Mouse (Mus musculus) intestine, postnatal 0 days (tissue): ENCODE data around the gene Psenen. TPM values are rescaled to one million over a fixed set of nuclear protein-coding genes. Genes with fewer than 3 reads are reported as not detected.

Experiments
- ATAC-seq: fragments of 200-750 bp; cut with Nextera tagmentation; 2 replicates; pipeline ENCODE4 v1.8.0; 2017; ENCODE audit warnings: mild to moderate bottlenecking, moderate TSS enrichment, moderate library complexity
- H3K27ac ChIP-seq: fragments of 300-500 bp; sonication (generic); 2 replicates; pipeline ENCODE4 v1.5.1; 2014; ENCODE audit warnings: mild to moderate bottlenecking, low read depth, low read length, moderate library complexity
- H3K27me3 ChIP-seq: fragments of 300-500 bp; sonication (generic); replicated peaks from 2 replicates; pipeline ENCODE4 v1.6.1; 2014; ENCODE audit warnings: low read length, mixed read lengths; ENCODE audit not compliant: control insufficient read depth, insufficient read depth
- H3K36me3 ChIP-seq: fragments of 300-500 bp; sonication (generic); 2 replicates; pipeline ENCODE4 v1.6.1; 2014; ENCODE audit warnings: mild to moderate bottlenecking, moderate library complexity; ENCODE audit not compliant: control insufficient read depth, insufficient read depth
- H3K4me1 ChIP-seq: fragments of 300-500 bp; sonication (generic); replicated peaks from 2 replicates; pipeline ENCODE4 v1.6.1; 2014; ENCODE audit warnings: antibody characterized with exemption, low read length, mixed read lengths; ENCODE audit not compliant: control insufficient read depth, insufficient read depth
- H3K4me2 ChIP-seq: fragments of 300-500 bp; sonication (generic); replicated peaks from 2 replicates; pipeline ENCODE4 v1.6.1; 2014; ENCODE audit warnings: low read depth, mild to moderate bottlenecking, moderate library complexity
- H3K4me3 ChIP-seq: fragments of 300-500 bp; sonication (generic); 2 replicates; pipeline ENCODE4 v1.5.1; 2014; ENCODE audit warnings: low read depth, low read length
- H3K9ac ChIP-seq: fragments of 300-500 bp; sonication (generic); 2 replicates; pipeline ENCODE4 v1.6.1; 2014; ENCODE audit warnings: mild to moderate bottlenecking, low read depth, low read length
- H3K9me3 ChIP-seq: fragments of 300-500 bp; sonication (generic); 2 replicates; pipeline ENCODE4 v1.6.1; 2016; ENCODE audit warnings: mixed run types; ENCODE audit not compliant: control insufficient read depth
- CTCF ChIP-seq: sonication (generic); IDR thresholded peaks from 2 replicates; pipeline ENCODE4 v1.5.1; 2016; ENCODE audit warnings: low read depth, mild to moderate bottlenecking, control low read depth, antibody characterized with exemption, moderate library complexity
- WGBS: fragments of 180-500 bp; shearing (Covaris S2); extraction: QIAGEN DNeasy Blood & Tissue Kit; methylation state at CpG from one replicate; pipeline ENCODE4 v1.1.7; 2014; 5-methylcytosine and 5-hydroxymethylcytosine counted together
- polyA plus RNA-seq: library from polyadenylated mRNA; unstranded; fragments of >200 nt; fragmentation: Nextera tagmentation; extraction: Ambion mirVana; gene quantifications from 2 replicates; pipeline ENCODE4 v1.2.1, GENCODE M21; 2015

The Psenen gene
- polyA plus RNA-seq, 1 experiment from 2014 or later, result 247 TPM

GRCm38 (mm10) chr7:30604424-30604823, 41.0 kb upstream of the Psenen start:
- no peaks in the 10 kb centered on the region for H3K4me1 ChIP-seq
- TF ChIP-seq CTCF, result no peak
- no peaks in the 10 kb centered on the region for H3K36me3 ChIP-seq
- H3K27me3 ChIP-seq, result no peaks in the 10 kb centered on the region
- no peak overlapping the region for H3K27ac ChIP-seq
- H3K4me3 ChIP-seq, result no peak overlapping the region
- no peak overlapping the region for H3K4me2 ChIP-seq
- no peak overlapping the region for H3K9ac ChIP-seq
- ATAC-seq, result no peak
- H3K9me3 ChIP-seq, result no peaks in the 10 kb centered on the region
- 58% methylated on average over 8 of the region's 8 CpGs for WGBS

- no peaks in the 10 kb centered on the region for H3K36me3 ChIP-seq
- 0 out of 2 replicates have a peak overlapping the region, but pooled peaks have one; percentile 28 for H3K27ac ChIP-seq
- H3K4me2 ChIP-seq, result no peak overlapping the region
- TF ChIP-seq CTCF, result no peak
- no peaks in the 10 kb centered on the region for H3K4me1 ChIP-seq
- 10% methylated on average over 3 of the region's 3 CpGs for WGBS
- no peak overlapping the region for H3K4me3 ChIP-seq
- no peaks in the 10 kb centered on the region for H3K27me3 ChIP-seq
- H3K9ac ChIP-seq, result no peak overlapping the region
- no peaks in the 10 kb centered on the region for H3K9me3 ChIP-seq
- peak; percentile 74 for ATAC-seq
Observed at GRCm38 (mm10) chr7:30602583-30602982, 39.2 kb upstream of the Psenen start.

- TF ChIP-seq CTCF, result no peak
- no peaks in the 10 kb centered on the region for H3K9me3 ChIP-seq
- 63% methylated on average over 7 of the region's 7 CpGs for WGBS
- no peaks in the 10 kb centered on the region for H3K4me1 ChIP-seq
- ATAC-seq, result no peak
- H3K9ac ChIP-seq, result no peak overlapping the region
- no peaks in the 10 kb centered on the region for H3K36me3 ChIP-seq
- no peak overlapping the region; the same call in 1 of the 2 replicates for H3K27ac ChIP-seq
- H3K4me2 ChIP-seq, result peak overlapping the region; percentile 44; the same call in 1 of the 2 replicates
- H3K4me3 ChIP-seq, result no peak overlapping the region
- no peaks in the 10 kb centered on the region for H3K27me3 ChIP-seq
Observed at GRCm38 (mm10) chr7:30600651-30601050, 37.2 kb upstream of the Psenen start.

- no peak overlapping the region for H3K4me3 ChIP-seq
- 1% methylated on average over 16 of the region's 16 CpGs for WGBS
- no peaks in the 10 kb centered on the region for H3K36me3 ChIP-seq
- no peak overlapping the region for H3K9ac ChIP-seq
- no peak for TF ChIP-seq CTCF
- no peaks in the 10 kb centered on the region for H3K27me3 ChIP-seq
- no peaks in the 10 kb centered on the region for H3K4me1 ChIP-seq
- H3K4me2 ChIP-seq, result peak overlapping the region; percentile 44
- ATAC-seq, result peak; percentile 93
- no peaks in the 10 kb centered on the region for H3K9me3 ChIP-seq
- no peak overlapping the region; the same call in 1 of the 2 replicates for H3K27ac ChIP-seq
Observed at GRCm38 (mm10) chr7:30599933-30600353, 36.5 kb upstream of the Psenen start.

GRCm38 (mm10) chr7:30598786-30599185, 35.4 kb upstream of the Psenen start, which contains the start of gene Zbtb32:
TSS of gene Zbtb32 (minus strand) at chr7:30598909.
- no peaks in the 10 kb centered on the region for H3K27me3 ChIP-seq
- H3K4me2 ChIP-seq, result peak within 1 kb of the TSS; percentile 44
- 95% methylated on average over 12 of the region's 12 CpGs for WGBS

GRCm38 (mm10) chr7:30596811-30597210, 33.4 kb upstream of the Psenen start:
- H3K9me3 ChIP-seq, result no peaks in the 10 kb centered on the region
- no peak for ATAC-seq
- H3K36me3 ChIP-seq, result no peaks in the 10 kb centered on the region
- no peak for TF ChIP-seq CTCF
- H3K9ac ChIP-seq, result no peak overlapping the region
- H3K4me2 ChIP-seq, result no peak overlapping the region
- no peaks in the 10 kb centered on the region for H3K27me3 ChIP-seq
- H3K4me1 ChIP-seq, result no peaks in the 10 kb centered on the region
- no peak overlapping the region for H3K4me3 ChIP-seq
- H3K27ac ChIP-seq, result no peak overlapping the region
- 79% methylated on average over 5 of the region's 5 CpGs for WGBS

More at GRCm38 (mm10) chr7:30598786-30599185, 35.4 kb upstream of the Psenen start, which contains the start of gene Zbtb32:
- no peak for TF ChIP-seq CTCF
- Histone ChIP-seq H3K9me3 (no peaks in the 10 kb centered on the region), H3K4me1 (no peaks in the 10 kb centered on the region), H3K4me3 (no peak within 1 kb of the TSS), H3K27ac (no peak within 1 kb of the TSS), H3K9ac (no peak within 1 kb of the TSS), H3K36me3 (no peaks in the 10 kb centered on the region)
- no peak for ATAC-seq

GRCm38 (mm10) chr7:30596093-30596492, 32.7 kb upstream of the Psenen start:
- no peaks in the 10 kb centered on the region for H3K4me1 ChIP-seq
- 77% methylated on average over 5 of the region's 5 CpGs for whole genome bisulfite sequencing
- no peaks in the 10 kb centered on the region for H3K9me3 ChIP-seq
- H3K36me3 ChIP-seq, result no peaks in the 10 kb centered on the region
- H3K27ac ChIP-seq, result no peak overlapping the region
- no peaks in the 10 kb centered on the region for H3K27me3 ChIP-seq
- no peak overlapping the region for H3K4me2 ChIP-seq
- no peak for TF ChIP-seq CTCF
- H3K9ac ChIP-seq, result no peak overlapping the region
- H3K4me3 ChIP-seq, result no peak overlapping the region
- ATAC-seq, result no peak
